In the genomic region with DNA sequence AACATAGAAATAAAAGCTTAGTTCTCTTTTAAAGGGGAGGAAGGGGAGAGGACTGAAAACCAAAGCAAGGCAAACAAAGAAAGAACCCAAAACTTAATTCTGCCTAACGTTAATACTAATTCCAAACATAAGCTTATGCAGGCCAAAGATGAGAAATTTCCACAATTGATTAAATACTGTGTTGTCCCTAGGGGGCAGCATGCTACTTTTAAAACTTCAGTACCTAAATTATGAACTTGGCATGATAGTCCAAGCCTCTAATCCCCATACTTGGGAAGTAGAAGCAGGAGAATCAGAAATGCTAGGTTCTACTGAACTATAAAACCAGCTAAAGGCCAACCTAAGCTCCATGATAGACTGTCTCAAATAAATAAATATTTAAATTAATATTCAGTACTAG, we compare ENCODE assay signal across 7 mouse cellular contexts. TPM values are rescaled to one million over a fixed set of nuclear protein-coding genes. Genes with fewer than 3 reads are reported as not detected.
A peak's percentile ranks its signal among the peaks of the same experiment; 100 is the strongest.
DNase-seq lines count a peak whose midpoint lies in the region; ATAC-seq and TF ChIP-seq lines count a peak whose summit lies in the region.

No protein-coding gene starts in this region.

- H3K4me3 ChIP-seq in heart, postnatal 0 days (ENCODE audit: low read depth, low read length) = no peak overlapping the region
- no peak overlapping the region for H3K4me3 ChIP-seq in heart, embryonic 10.5 days
- no peak overlapping the region for H3K4me3 ChIP-seq in stomach, postnatal 0 days (ENCODE audit: low read depth, low read length)

- no peak overlapping the region for H3K4me2 ChIP-seq in heart, postnatal 0 days (ENCODE audit: low read depth, low read length)
- H3K4me2 ChIP-seq in stomach, postnatal 0 days (replicated peaks; ENCODE audit: low read depth) = no peak overlapping the region

- no peaks in the 10 kb centered on the region for H3K27me3 ChIP-seq in heart, postnatal 0 days (ENCODE audit: control insufficient read depth, insufficient read depth, low read length)
- no peaks in the 10 kb centered on the region for H3K27me3 ChIP-seq in heart, embryonic 10.5 days (ENCODE audit: insufficient read depth, poor library complexity, severe bottlenecking)
- no peaks in the 10 kb centered on the region for H3K27me3 ChIP-seq in stomach, postnatal 0 days (ENCODE audit: control insufficient read depth, insufficient read depth, low read length)

- no peaks in the 10 kb centered on the region for H3K4me1 ChIP-seq in heart, postnatal 0 days (ENCODE audit: control insufficient read depth, insufficient read depth)
- H3K4me1 ChIP-seq in heart, embryonic 10.5 days = peaks cover 5% of the 10 kb centered on the region; the same call in 1 of the 2 replicates
- no peaks in the 10 kb centered on the region for H3K4me1 ChIP-seq in stomach, postnatal 0 days (replicated peaks; ENCODE audit: control insufficient read depth, insufficient read depth)

- H3K9ac ChIP-seq in heart, postnatal 0 days (replicated peaks; ENCODE audit: low read depth, low read length) = no peak overlapping the region
- H3K9ac ChIP-seq in stomach, postnatal 0 days (ENCODE audit: low read length) = no peak overlapping the region

- peak; percentile 58 for DNase-seq in heart, postnatal 0 days (ENCODE audit: low spot score)
- DNase-seq in heart, embryonic 10.5 days (ENCODE audit: low spot score) = no peak
- DNase-seq in right cerebral cortex, adult 18-20 months = peak; percentile 41
- DNase-seq in right cerebral cortex, postnatal 10 days (ENCODE audit: low spot score in 2 of 2) = no peak
- peak; percentile 49 for DNase-seq in embryo, embryonic 10.5 days (ENCODE audit: low spot score)
- no peak for DNase-seq in stomach, postnatal 0 days (ENCODE audit: low spot score)
- DNase-seq in ovary, postnatal 14 days (ENCODE audit: low spot score) = no peak

- ATAC-seq in heart, postnatal 0 days (ENCODE audit: insufficient read depth, low read depth) = no peak
- ATAC-seq in stomach, postnatal 0 days (ENCODE audit: low FRiP score, low TSS enrichment) = no peak

- H3K27ac ChIP-seq in heart, postnatal 0 days (ENCODE audit: low read depth) = no peak overlapping the region
- H3K27ac ChIP-seq in heart, embryonic 10.5 days = no peak overlapping the region
- no peak overlapping the region for H3K27ac ChIP-seq in stomach, postnatal 0 days (replicated peaks)

- no peaks in the 10 kb centered on the region for H3K9me3 ChIP-seq in heart, postnatal 0 days (replicated peaks; ENCODE audit: control insufficient read depth, low read length)
- no peaks in the 10 kb centered on the region for H3K9me3 ChIP-seq in heart, embryonic 10.5 days
- H3K9me3 ChIP-seq in stomach, postnatal 0 days (ENCODE audit: control insufficient read depth, low read length) = no peaks in the 10 kb centered on the region

- no peak for TF ChIP-seq EP300 in heart, postnatal 0 days (IDR thresholded peaks at IDR 0.05; ENCODE audit: low read depth)
- TF ChIP-seq EP300 in stomach, postnatal 0 days (optimal IDR thresholded peaks at IDR 0.05) = no peak

- peak; percentile 60 for TF ChIP-seq CTCF in heart, postnatal 0 days (IDR thresholded peaks at IDR 0.05; ENCODE audit: low read depth)
- TF ChIP-seq CTCF in stomach, postnatal 0 days (IDR thresholded peaks at IDR 0.05; ENCODE audit: low read depth) = peak; percentile 73

- WGBS in heart, postnatal 0 days = 59% methylated on average over 1 of the region's 1 CpGs
- 83% methylated on average over 1 of the region's 1 CpGs for WGBS in heart, embryonic 10.5 days
- WGBS in stomach, postnatal 0 days = 29% methylated on average over 1 of the region's 1 CpGs

- no peaks in the 10 kb centered on the region for H3K36me3 ChIP-seq in heart, postnatal 0 days (replicated peaks; ENCODE audit: control insufficient read depth, insufficient read depth, low read length)
- no peaks in the 10 kb centered on the region for H3K36me3 ChIP-seq in heart, embryonic 10.5 days
- H3K36me3 ChIP-seq in stomach, postnatal 0 days (ENCODE audit: control insufficient read depth, insufficient read depth, low read length) = no peaks in the 10 kb centered on the region

RNA-seq across cellular contexts. Expression of gene Ptpn4, which starts 18.7 kb away (rescaled TPM):
- total RNA-seq in heart, postnatal 0 days (2014; rRNA removed; ENCODE audit: low replicate concordance) = 14.0 and 16.7 TPM in 2 replicates
- 3.2 and 4.1 TPM in 2 replicates for polyA plus RNA-seq in heart, postnatal 0 days (2015; fragmentation: Nextera tagmentation; extraction: Ambion mirVana)
- polyA plus RNA-seq in heart, embryonic 10.5 days (2016; fragmentation: Nextera tagmentation; extraction: Ambion mirVana) = 3.7 and 4.7 TPM in 2 replicates
- polyA plus RNA-seq in stomach, postnatal 0 days (2015; fragmentation: Nextera tagmentation; extraction: Ambion mirVana) = 2.6 and 2.9 TPM in 2 replicates

Comparison
In these comparisons a context has a peak if more than half of its experiments do, and no peak if none do; other contexts are left out.
1. DNase-seq: peak in heart, postnatal 0 days (single experiment), right cerebral cortex, adult 18-20 months (single experiment) and embryo, embryonic 10.5 days (single experiment); none in heart, embryonic 10.5 days (single experiment), right cerebral cortex, postnatal 10 days (0 of 2), stomach, postnatal 0 days (single experiment) and ovary, postnatal 14 days (single experiment).